Mouse (Mus musculus): Measurements from ENCODE around the gene Tmem213. TPM values are rescaled to one million over a fixed set of nuclear protein-coding genes. Genes with fewer than 3 reads are reported as not detected.

Gene Tmem213
- polyA plus RNA-seq, 1 experiment from 2014 or later, result 1.00 TPM

- no peaks in the 10 kb centered on the region for H3K36me3 ChIP-seq (ENCODE audit: control insufficient read depth, insufficient read depth, low read length)
- no peak overlapping the region for H3K4me2 ChIP-seq (replicated peaks; ENCODE audit: low read depth, low read length)
- no peak for ATAC-seq (ENCODE audit: insufficient number of reproducible peaks, insufficient read depth, low FRiP score, low read depth)
- no peaks in the 10 kb centered on the region for H3K9me3 ChIP-seq (ENCODE audit: control insufficient read depth, low read depth, low read length)
- peaks cover 8% of the 10 kb centered on the region; the same call in 1 of the 2 replicates for H3K4me1 ChIP-seq (ENCODE audit: control insufficient read depth, insufficient read depth, low read length)
- no peak overlapping the region for H3K4me3 ChIP-seq (ENCODE audit: low read depth, low read length)
- 49% methylated on average over 4 of the region's 4 CpGs for WGBS
- no peak overlapping the region for H3K27ac ChIP-seq (ENCODE audit: low read length)
- no peak overlapping the region for H3K9ac ChIP-seq (replicated peaks; ENCODE audit: low read depth, low read length)
- no peaks in the 10 kb centered on the region for H3K27me3 ChIP-seq (ENCODE audit: control insufficient read depth, insufficient read depth, low read length)
These were observed 28.7 kb upstream of the Tmem213 start for GRCm38 (mm10) chr6:38080364-38080763.

- no peak for ATAC-seq (ENCODE audit: insufficient number of reproducible peaks, insufficient read depth, low FRiP score, low read depth)
- H3K4me3 ChIP-seq (ENCODE audit: low read depth, low read length), result no peak overlapping the region
- 47% methylated on average over 11 of the region's 11 CpGs for WGBS
- H3K27me3 ChIP-seq (ENCODE audit: control insufficient read depth, insufficient read depth, low read length), result no peaks in the 10 kb centered on the region
- H3K4me1 ChIP-seq (ENCODE audit: control insufficient read depth, insufficient read depth, low read length), result peaks cover 8% of the 10 kb centered on the region; the same call in 1 of the 2 replicates
- no peak overlapping the region for H3K9ac ChIP-seq (replicated peaks; ENCODE audit: low read depth, low read length)
- peak overlapping the region; percentile 4; the same call in 1 of the 2 replicates for H3K27ac ChIP-seq (ENCODE audit: low read length)
- no peaks in the 10 kb centered on the region for H3K36me3 ChIP-seq (ENCODE audit: control insufficient read depth, insufficient read depth, low read length)
- no peak overlapping the region for H3K4me2 ChIP-seq (replicated peaks; ENCODE audit: low read depth, low read length)
- no peaks in the 10 kb centered on the region for H3K9me3 ChIP-seq (ENCODE audit: control insufficient read depth, low read depth, low read length)
These were observed 27.2 kb upstream of the Tmem213 start for GRCm38 (mm10) chr6:38081727-38082341.

- no peak for ATAC-seq (ENCODE audit: insufficient number of reproducible peaks, insufficient read depth, low FRiP score, low read depth)
- H3K36me3 ChIP-seq (ENCODE audit: control insufficient read depth, insufficient read depth, low read length), result no peaks in the 10 kb centered on the region
- WGBS, result 35% methylated on average over 4 of the region's 4 CpGs
These were observed 25.9 kb upstream of the Tmem213 start for GRCm38 (mm10) chr6:38083204-38083603.

GRCm38 (mm10) chr6:38087242-38088026 lies 21.6 kb upstream of the Tmem213 start:
- H3K4me1 ChIP-seq (ENCODE audit: control insufficient read depth, insufficient read depth, low read length), result peaks cover under 1% of the 10 kb centered on the region; the same call in 1 of the 2 replicates
- ATAC-seq (ENCODE audit: insufficient number of reproducible peaks, insufficient read depth, low FRiP score, low read depth), result peak; percentile 53; the same call in 1 of the 2 replicates
- 65% methylated on average over 9 of the region's 9 CpGs for WGBS
- no peak overlapping the region for H3K4me3 ChIP-seq (ENCODE audit: low read depth, low read length)
- no peaks in the 10 kb centered on the region for H3K36me3 ChIP-seq (ENCODE audit: control insufficient read depth, insufficient read depth, low read length)
- no peaks in the 10 kb centered on the region for H3K9me3 ChIP-seq (ENCODE audit: control insufficient read depth, low read depth, low read length)
- no peak overlapping the region for H3K9ac ChIP-seq (replicated peaks; ENCODE audit: low read depth, low read length)
- H3K27ac ChIP-seq (ENCODE audit: low read length), result no peak overlapping the region
- no peak overlapping the region for H3K4me2 ChIP-seq (replicated peaks; ENCODE audit: low read depth, low read length)
- no peaks in the 10 kb centered on the region for H3K27me3 ChIP-seq (ENCODE audit: control insufficient read depth, insufficient read depth, low read length)

More at GRCm38 (mm10) chr6:38083204-38083603, 25.9 kb upstream of the Tmem213 start:
- no peaks in the 10 kb centered on the region for H3K9me3 ChIP-seq (ENCODE audit: control insufficient read depth, low read depth, low read length)
- H3K4me2 ChIP-seq (replicated peaks; ENCODE audit: low read depth, low read length), result no peak overlapping the region
- peaks cover 8% of the 10 kb centered on the region; the same call in 1 of the 2 replicates for H3K4me1 ChIP-seq (ENCODE audit: control insufficient read depth, insufficient read depth, low read length)
- no peak overlapping the region for H3K4me3 ChIP-seq (ENCODE audit: low read depth, low read length)
- no peak overlapping the region for H3K27ac ChIP-seq (ENCODE audit: low read length)
- no peaks in the 10 kb centered on the region for H3K27me3 ChIP-seq (ENCODE audit: control insufficient read depth, insufficient read depth, low read length)
- no peak overlapping the region for H3K9ac ChIP-seq (replicated peaks; ENCODE audit: low read depth, low read length)

- Histone ChIP-seq H3K27ac (ENCODE audit: low read length) (no peak overlapping the region), H3K4me3 (ENCODE audit: low read depth, low read length) (no peak overlapping the region), H3K9me3 (ENCODE audit: control insufficient read depth, low read depth, low read length) (no peaks in the 10 kb centered on the region), H3K27me3 (ENCODE audit: control insufficient read depth, insufficient read depth, low read length) (no peaks in the 10 kb centered on the region), H3K4me2 (replicated peaks; ENCODE audit: low read depth, low read length) (no peak overlapping the region), H3K36me3 (ENCODE audit: control insufficient read depth, insufficient read depth, low read length) (no peaks in the 10 kb centered on the region), H3K9ac (replicated peaks; ENCODE audit: low read depth, low read length) (no peak overlapping the region), H3K4me1 (ENCODE audit: control insufficient read depth, insufficient read depth, low read length) (no peaks in the 10 kb centered on the region)
- 97% methylated on average over 8 of the region's 8 CpGs for WGBS
- ATAC-seq (ENCODE audit: insufficient number of reproducible peaks, insufficient read depth, low FRiP score, low read depth), result no peak
These were observed 16.5 kb upstream of the Tmem213 start for GRCm38 (mm10) chr6:38092539-38092938.

- Histone ChIP-seq H3K4me2 (replicated peaks; ENCODE audit: low read depth, low read length) (no peak overlapping the region), H3K9me3 (ENCODE audit: control insufficient read depth, low read depth, low read length) (no peaks in the 10 kb centered on the region), H3K36me3 (ENCODE audit: control insufficient read depth, insufficient read depth, low read length) (no peaks in the 10 kb centered on the region), H3K4me1 (ENCODE audit: control insufficient read depth, insufficient read depth, low read length) (no peaks in the 10 kb centered on the region), H3K27me3 (ENCODE audit: control insufficient read depth, insufficient read depth, low read length) (no peaks in the 10 kb centered on the region), H3K4me3 (ENCODE audit: low read depth, low read length) (no peak overlapping the region), H3K27ac (ENCODE audit: low read length) (no peak overlapping the region), H3K9ac (replicated peaks; ENCODE audit: low read depth, low read length) (no peak overlapping the region)
- 82% methylated on average over 10 of the region's 10 CpGs for WGBS
- no peak for ATAC-seq (ENCODE audit: insufficient number of reproducible peaks, insufficient read depth, low FRiP score, low read depth)
These were observed 14.4 kb upstream of the Tmem213 start for GRCm38 (mm10) chr6:38094701-38095100.

GRCm38 (mm10) chr6:38096961-38097370 lies 12.1 kb upstream of the Tmem213 start:
- no peak overlapping the region for H3K4me3 ChIP-seq (ENCODE audit: low read depth, low read length)
- H3K27ac ChIP-seq (ENCODE audit: low read length), result peak overlapping the region; percentile 33; the same call in 1 of the 2 replicates

GRCm38 (mm10) chr6:38102216-38102795 lies 6.7 kb upstream of the Tmem213 start:
- no peak overlapping the region for H3K4me3 ChIP-seq (ENCODE audit: low read depth, low read length)
- no peak overlapping the region for H3K4me2 ChIP-seq (replicated peaks; ENCODE audit: low read depth, low read length)
- H3K9me3 ChIP-seq (ENCODE audit: control insufficient read depth, low read depth, low read length), result no peaks in the 10 kb centered on the region
- H3K27me3 ChIP-seq (ENCODE audit: control insufficient read depth, insufficient read depth, low read length), result no peaks in the 10 kb centered on the region
- WGBS, result 76% methylated on average over 7 of the region's 7 CpGs
- ATAC-seq (ENCODE audit: insufficient number of reproducible peaks, insufficient read depth, low FRiP score, low read depth), result no peak
- H3K36me3 ChIP-seq (ENCODE audit: control insufficient read depth, insufficient read depth, low read length), result no peaks in the 10 kb centered on the region
- no peak overlapping the region for H3K9ac ChIP-seq (replicated peaks; ENCODE audit: low read depth, low read length)
- no peak overlapping the region for H3K27ac ChIP-seq (ENCODE audit: low read length)
- no peaks in the 10 kb centered on the region for H3K4me1 ChIP-seq (ENCODE audit: control insufficient read depth, insufficient read depth, low read length)

More at GRCm38 (mm10) chr6:38096961-38097370, 12.1 kb upstream of the Tmem213 start:
- H3K9me3 ChIP-seq (ENCODE audit: control insufficient read depth, low read depth, low read length), result no peaks in the 10 kb centered on the region
- H3K4me2 ChIP-seq (replicated peaks; ENCODE audit: low read depth, low read length), result no peak overlapping the region
- no peaks in the 10 kb centered on the region for H3K4me1 ChIP-seq (ENCODE audit: control insufficient read depth, insufficient read depth, low read length)
- H3K27me3 ChIP-seq (ENCODE audit: control insufficient read depth, insufficient read depth, low read length), result no peaks in the 10 kb centered on the region
- no peaks in the 10 kb centered on the region for H3K36me3 ChIP-seq (ENCODE audit: control insufficient read depth, insufficient read depth, low read length)
- ATAC-seq (ENCODE audit: insufficient number of reproducible peaks, insufficient read depth, low FRiP score, low read depth), result peak; percentile 93
- H3K9ac ChIP-seq (replicated peaks; ENCODE audit: low read depth, low read length), result no peak overlapping the region
- 34% methylated on average over 5 of the region's 5 CpGs for WGBS

Data from stomach, embryonic 14.5 days (tissue).